Mouse (Mus musculus): ENCODE results near the gene Ttc41.

Gene Ttc41

DNA sequence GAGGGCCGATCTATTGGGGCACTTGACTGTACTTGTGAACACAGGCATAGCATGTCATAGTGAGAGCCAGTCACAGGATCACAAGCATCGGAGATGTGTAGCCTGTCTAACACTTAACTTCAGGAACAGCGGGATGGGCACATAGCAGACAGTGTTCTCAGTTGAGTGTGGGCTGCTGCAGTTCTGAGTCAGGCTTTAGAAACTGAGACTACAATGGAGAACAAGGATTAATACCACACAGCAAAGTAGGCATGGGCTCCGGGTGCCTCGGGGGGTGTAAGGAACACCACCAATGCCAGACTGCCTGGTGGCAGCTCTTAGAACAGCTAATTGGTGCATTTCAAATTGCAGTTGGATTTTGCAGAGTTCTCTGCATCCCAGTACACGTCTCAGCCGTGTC is 115.4 kb downstream of the Ttc41 start:
- in situ Hi-C loops (cut with MboI, MseI): no loop called here

DNA sequence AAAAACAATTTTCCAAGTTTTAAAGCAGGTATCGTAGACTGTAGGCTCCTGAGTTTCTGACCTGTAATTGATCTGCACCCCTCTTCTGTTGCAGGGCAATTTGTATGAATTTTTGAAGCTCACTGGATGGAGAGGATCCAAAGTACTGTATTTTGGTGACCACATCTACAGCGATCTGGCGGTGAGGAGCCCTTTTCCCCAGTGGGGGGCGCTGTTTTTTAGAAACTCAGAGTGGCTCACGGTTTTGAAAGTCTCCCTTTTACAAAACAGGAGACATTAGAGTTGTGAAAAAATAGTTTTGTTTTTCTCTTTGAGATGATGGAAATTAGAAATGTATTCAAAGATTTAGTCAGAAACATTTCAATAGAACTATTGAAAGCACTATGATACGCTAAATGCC is 118.5 kb downstream of the Ttc41 start:
- in situ Hi-C loops (cut with MboI, MseI): no loop called here

DNA sequence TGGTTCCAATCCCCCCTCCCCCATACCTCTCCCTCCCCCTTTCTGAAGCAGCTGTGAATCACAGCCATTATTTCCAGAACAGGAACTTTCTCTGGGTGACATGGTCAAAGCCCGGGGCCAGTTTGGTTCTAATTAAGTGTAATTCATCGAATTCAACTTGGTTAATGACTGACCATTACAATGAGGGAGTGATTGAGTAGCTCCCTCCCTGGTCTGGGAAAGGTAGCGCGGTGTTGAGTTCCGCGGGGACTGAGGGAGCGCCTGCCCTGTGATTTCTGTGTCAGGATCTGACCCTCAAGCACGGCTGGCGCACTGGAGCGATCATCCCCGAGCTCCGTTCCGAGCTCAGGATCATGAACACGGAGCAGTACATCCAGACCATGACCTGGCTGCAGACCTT is 119.3 kb downstream of the Ttc41 start:
- in situ Hi-C loops (cut with MboI, MseI): no loop called here

DNA sequence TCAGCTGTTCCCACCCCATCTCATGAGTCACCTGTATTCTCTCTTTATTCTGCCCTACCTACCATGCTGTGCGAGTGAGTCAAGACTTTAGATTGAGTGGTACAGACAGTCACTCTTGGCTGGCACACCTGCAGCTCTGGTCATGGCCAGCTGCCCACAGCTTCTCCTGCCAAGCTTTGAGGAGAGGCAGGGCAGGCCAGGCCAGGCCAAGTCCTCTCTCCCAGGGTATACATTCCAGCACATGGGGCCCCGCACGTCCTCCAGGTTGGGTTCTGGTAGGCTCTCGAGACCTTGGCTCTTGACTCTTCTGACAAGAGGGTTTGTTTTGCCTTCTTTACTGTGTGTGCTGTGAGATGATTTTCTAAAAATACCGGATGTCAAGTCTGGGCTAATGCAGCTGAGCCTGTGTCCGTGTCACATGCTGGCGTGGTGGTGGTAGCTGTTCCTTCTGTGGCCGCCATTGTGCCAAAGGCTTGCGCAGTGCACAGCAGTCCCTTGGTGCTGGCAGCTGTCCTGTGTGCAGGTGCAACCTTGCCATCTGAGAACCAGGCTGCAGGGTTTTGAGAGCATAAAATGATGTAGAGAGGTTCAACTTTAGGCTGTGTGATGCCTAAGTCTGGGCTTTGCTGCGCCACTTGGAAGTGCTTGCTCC is 120.4 kb downstream of the Ttc41 start:
- in situ Hi-C loops (cut with MboI, MseI): no loop called here
